Mouse (Mus musculus): ENCODE data around the gene 1700102P08Rik. TPM values are rescaled to one million over a fixed set of nuclear protein-coding genes. Genes with fewer than 3 reads are reported as not detected.

The 1700102P08Rik gene
- total RNA-seq (2023): 1 to 10 TPM in 1 of 2 experiments, under 1 TPM in 1; 0.98 to 1.5 TPM

DNA sequence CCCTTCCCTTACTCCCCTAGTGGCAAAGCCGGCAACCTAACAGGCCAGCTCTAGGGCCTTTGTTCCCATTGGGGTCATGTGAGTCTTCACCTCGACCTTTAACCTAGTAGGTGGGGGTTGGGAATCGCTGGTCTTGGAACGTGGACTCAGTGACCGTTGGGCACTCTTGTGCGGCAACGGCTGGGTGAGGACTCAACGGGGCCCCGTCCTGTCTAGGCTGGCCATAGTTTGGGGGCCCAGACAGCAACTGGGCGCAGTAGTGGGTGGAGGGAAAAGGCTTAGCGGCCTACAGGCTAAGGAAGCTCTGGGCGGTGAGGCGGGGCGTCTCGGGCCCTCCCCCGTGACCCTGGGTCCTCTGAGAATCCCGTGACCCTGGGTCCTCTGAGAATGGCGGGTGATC is at the start of gene 1700102P08Rik:
TSS of gene 1700102P08Rik (plus strand) at position 130 of the 400 bp plus-strand sequence.

DNA sequence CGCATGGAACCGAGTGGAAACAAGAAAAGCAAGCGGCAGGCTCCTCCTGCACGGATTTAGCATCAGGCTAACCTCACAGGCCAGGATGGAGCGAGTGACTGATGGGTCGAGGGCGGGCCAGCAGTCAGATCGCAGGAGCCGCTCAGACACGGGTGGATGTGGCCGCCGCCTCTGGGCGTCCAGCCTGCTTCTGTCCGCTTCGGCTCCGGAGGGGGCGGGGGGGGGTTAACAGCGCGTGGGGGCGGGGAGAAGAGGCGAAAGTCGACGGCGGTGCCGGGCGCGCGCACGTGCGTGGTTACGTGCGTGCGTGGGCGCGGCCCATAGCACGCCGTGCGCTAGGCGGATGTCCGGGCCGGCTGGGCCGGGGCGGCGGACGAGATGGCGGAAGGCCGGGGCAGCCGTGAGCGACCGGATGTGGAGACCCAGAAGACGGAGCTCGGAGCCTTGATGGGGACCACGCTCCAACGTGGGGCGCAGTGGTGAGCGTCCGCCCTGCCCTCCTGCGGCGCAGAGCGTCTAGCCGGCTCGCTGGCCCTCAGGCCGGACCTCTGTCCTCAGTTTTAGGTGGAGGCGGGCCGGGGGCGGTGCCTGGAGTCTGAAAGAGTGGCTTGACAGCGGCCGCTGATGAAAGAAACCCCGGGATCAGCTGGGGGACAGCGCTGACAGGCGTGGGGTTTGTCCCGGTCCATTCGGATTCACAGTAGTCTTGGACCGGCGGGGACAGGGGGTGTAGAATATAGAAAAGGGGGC is 44.9 kb upstream of the 1700102P08Rik start, which contains the start of gene Usp4:
TSS of gene Usp4 (plus strand) at position 314 of the 750 bp plus-strand sequence.

DNA sequence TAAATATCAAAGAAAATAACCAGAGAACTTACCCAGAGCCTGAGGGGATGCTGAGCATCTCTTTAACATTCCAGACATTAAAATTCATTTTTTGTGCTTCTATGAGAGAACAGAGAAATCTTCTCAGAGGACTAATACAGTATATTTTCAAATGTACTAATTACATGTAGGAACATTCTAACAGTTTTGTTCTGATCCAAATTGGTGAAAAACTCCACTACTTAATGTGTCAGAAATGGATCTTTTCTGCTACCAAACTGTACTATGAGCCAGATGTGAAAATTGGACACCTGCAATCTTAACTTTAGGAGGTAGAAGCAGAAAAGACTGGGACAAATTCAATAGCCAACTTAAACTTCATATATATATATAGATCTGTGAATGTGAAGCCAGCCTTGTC is 35.8 kb downstream of the 1700102P08Rik start, which contains the start of gene Ccdc36:
TSS of gene Ccdc36 (minus strand) at position 101 of the 400 bp plus-strand sequence.

DNA sequence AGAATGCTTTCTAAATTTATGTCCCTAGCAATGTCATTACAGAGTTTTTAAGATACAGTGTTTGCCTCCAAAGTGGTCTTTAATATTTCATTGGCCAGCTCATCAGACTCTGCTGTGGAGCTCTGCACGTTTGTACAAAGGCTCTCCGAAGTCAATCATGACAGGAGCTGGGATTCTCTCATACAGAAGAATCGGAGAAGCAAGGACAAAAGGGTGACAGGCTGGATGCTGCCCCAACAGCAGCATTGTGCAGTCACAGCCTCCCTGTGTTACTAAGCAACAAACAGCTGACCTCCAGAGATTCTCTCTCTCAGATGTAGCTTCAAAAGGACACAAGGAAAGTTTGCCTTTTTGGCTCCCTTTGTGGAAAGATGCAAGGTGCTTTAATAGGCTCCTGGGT is 43.6 kb downstream of the 1700102P08Rik start, which contains the start of gene BC048562:
TSS of gene BC048562 (plus strand) at position 301 of the 400 bp plus-strand sequence.

Other genes starting within 250 kb of the 1700102P08Rik start
- under 1 TPM; 0.68 to 0.82 TPM for gene Bsn, start 202.4 kb upstream of the 1700102P08Rik start, total RNA-seq (2023)
- gene Dag1, start 128.8 kb upstream of the 1700102P08Rik start, total RNA-seq (2023): 1 to 10 TPM; 5.1 to 7.2 TPM
- 1 to 10 TPM; 1.0 to 1.2 TPM for gene Nicn1, start 102.4 kb upstream of the 1700102P08Rik start, total RNA-seq (2023)
- gene Amt, start 96.0 kb upstream of the 1700102P08Rik start, total RNA-seq (2023): not detected
- gene Rhoa, start 86.7 kb upstream of the 1700102P08Rik start, total RNA-seq (2023): 100 to 1,000 TPM; 423 to 451 TPM
- gene Tcta, start 86.6 kb upstream of the 1700102P08Rik start, total RNA-seq (2023): 10 to 100 TPM; 11.6 to 14.1 TPM
- 1,000 to 10,000 TPM; 1,293 to 1,411 TPM for gene Gpx1, start 53.9 kb upstream of the 1700102P08Rik start, total RNA-seq (2023)
- gene Usp4, start 45.0 kb upstream of the 1700102P08Rik start, total RNA-seq (2023): 100 to 1,000 TPM; 136 to 144 TPM
- gene Ccdc36, start 35.7 kb downstream of the 1700102P08Rik start, total RNA-seq (2023): under 1 TPM in 1 of 2 experiments, not detected in 1; 0.18 TPM
- gene BC048562, start 43.7 kb downstream of the 1700102P08Rik start, total RNA-seq (2023): not detected
- 10 to 100 TPM; 13.1 to 17.5 TPM for gene Ccdc71, start 67.7 kb downstream of the 1700102P08Rik start, total RNA-seq (2023)
- 1 to 10 TPM in 1 of 2 experiments, under 1 TPM in 1; 0.87 to 2.2 TPM for gene Klhdc8b, start 68.8 kb downstream of the 1700102P08Rik start, total RNA-seq (2023)
- 1 to 10 TPM in 1 of 2 experiments, under 1 TPM in 1; 0.29 to 1.7 TPM for gene Lamb2, start 86.9 kb downstream of the 1700102P08Rik start, total RNA-seq (2023)
- gene Usp19, start 97.8 kb downstream of the 1700102P08Rik start, total RNA-seq (2023): 100 to 1,000 TPM; 192 to 195 TPM
- 100 to 1,000 TPM; 128 to 134 TPM for gene Qars, start 114.9 kb downstream of the 1700102P08Rik start, total RNA-seq (2023)
- gene Qrich1, start 124.0 kb downstream of the 1700102P08Rik start, total RNA-seq (2023): 10 to 100 TPM; 92.7 to 95.2 TPM
- 10 to 100 TPM; 80.5 to 82.7 TPM for gene Impdh2, start 167.5 kb downstream of the 1700102P08Rik start, total RNA-seq (2023)
- 10 to 100 TPM; 16.4 to 23.6 TPM for gene Ndufaf3, start 174.6 kb downstream of the 1700102P08Rik start, total RNA-seq (2023)
- 10 to 100 TPM; 22.1 to 24.5 TPM for gene Dalrd3, start 177.1 kb downstream of the 1700102P08Rik start, total RNA-seq (2023)
- 1 to 10 TPM; 5.1 to 5.3 TPM for gene Wdr6, start 185.9 kb downstream of the 1700102P08Rik start, total RNA-seq (2023)
- under 1 TPM; 0.31 to 0.73 TPM for gene P4htm, start 204.9 kb downstream of the 1700102P08Rik start, total RNA-seq (2023)